ENCODE assay signal across 30 mouse cellular contexts in the genomic region with DNA sequence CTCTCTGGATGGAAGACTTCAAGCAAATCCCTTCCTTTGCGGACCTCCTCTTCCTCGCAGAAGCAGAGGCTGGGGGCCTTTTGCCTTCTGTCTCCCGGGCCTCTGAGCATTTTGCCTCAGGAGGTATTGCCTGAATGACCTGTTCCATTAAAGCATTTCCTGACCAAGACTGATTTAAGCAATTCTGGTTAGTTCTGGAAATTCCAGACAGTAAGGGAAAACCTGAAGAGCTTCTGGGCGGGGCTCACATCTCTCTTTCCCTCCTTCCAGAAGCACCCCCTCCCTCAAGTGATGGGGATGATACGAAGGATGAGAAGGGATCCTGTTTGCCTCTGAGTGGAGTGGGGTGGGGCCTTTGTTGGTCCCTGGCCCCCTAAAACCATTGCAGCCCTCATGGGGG. TPM values are rescaled to one million over a fixed set of nuclear protein-coding genes. Genes with fewer than 3 reads are reported as not detected.
DNase-seq lines count a peak whose midpoint lies in the region; ATAC-seq and TF ChIP-seq lines count a peak whose summit lies in the region.
"Had no signal": no experiment of that assay in that cellular context is flagged by ENCODE, and none has a peak within 500 bp of the region (broad histone marks: within the 10 kb centered on the region; RNA-seq: fewer than 3 reads in every experiment).

No protein-coding gene starts in this region.

- no peak for ATAC-seq in heart, embryonic 15.5 days (replicated peaks; ENCODE audit: insufficient number of reproducible peaks, insufficient read depth, low FRiP score, low read depth)
- ATAC-seq in kidney, postnatal 0 days (replicated peaks; ENCODE audit: low FRiP score, low read depth), result no peak
- ATAC-seq: forebrain, embryonic 16.5 days; intestine, embryonic 16.5 days; liver, embryonic 12.5 days; liver, postnatal 0 days had no signal

- no peak overlapping the region for H3K9ac ChIP-seq in heart, embryonic 15.5 days
- no peak overlapping the region for H3K9ac ChIP-seq in kidney, postnatal 0 days (ENCODE audit: low read depth, low read length)
- H3K9ac ChIP-seq: hindbrain, embryonic 13.5 days; liver, embryonic 12.5 days; liver, postnatal 0 days; midbrain, embryonic 12.5 days; neural tube, embryonic 12.5 days had no signal

- 41% methylated on average over 5 of the region's 5 CpGs for WGBS in heart, embryonic 10.5 days
- 58% methylated on average over 5 of the region's 5 CpGs for WGBS in heart, embryonic 15.5 days
- WGBS in kidney, postnatal 0 days, result 48% methylated on average over 5 of the region's 5 CpGs
- 70% methylated on average over 5 of the region's 5 CpGs for WGBS in kidney, adult 2 months
- 63% methylated on average over 5 of the region's 5 CpGs for WGBS in limb, embryonic 10.5 days

- peaks cover 79% of the 10 kb centered on the region for H3K4me1 ChIP-seq in heart, embryonic 10.5 days
- peaks cover 73% of the 10 kb centered on the region for H3K4me1 ChIP-seq in heart, embryonic 15.5 days (replicated peaks)
- H3K4me1 ChIP-seq in kidney, postnatal 0 days (replicated peaks; ENCODE audit: insufficient read depth, low read length), result peaks cover 33% of the 10 kb centered on the region
- H3K4me1 ChIP-seq in kidney, adult 2 months (ENCODE audit: control insufficient read depth, insufficient read depth, low read length), result peaks cover 20% of the 10 kb centered on the region
- peaks cover 37% of the 10 kb centered on the region for H3K4me1 ChIP-seq in limb, embryonic 10.5 days

- H3K4me3 ChIP-seq in heart, embryonic 10.5 days, result no peak overlapping the region
- no peak overlapping the region for H3K4me3 ChIP-seq in heart, embryonic 15.5 days
- no peak overlapping the region for H3K4me3 ChIP-seq in kidney, postnatal 0 days (replicated peaks; ENCODE audit: low read depth, low read length)
- no peak overlapping the region for H3K4me3 ChIP-seq in kidney, adult 2 months (ENCODE audit: insufficient read depth, low read depth, low read length)
- no peak overlapping the region for H3K4me3 ChIP-seq in limb, embryonic 10.5 days
- H3K4me3 ChIP-seq: erythroblast, embryonic 14.5 days; hindbrain, embryonic 13.5 days; layer of hippocampus, adult 2 months; liver, embryonic 12.5 days; megakaryocyte, embryonic 14.5 days; midbrain, embryonic 12.5 days; myocyte; neural tube, embryonic 12.5 days had no signal

- no peak overlapping the region for H3K4me2 ChIP-seq in heart, embryonic 15.5 days
- H3K4me2 ChIP-seq in kidney, postnatal 0 days (ENCODE audit: low read length), result no peak overlapping the region
- H3K4me2 ChIP-seq: hindbrain, embryonic 13.5 days; liver, embryonic 12.5 days; midbrain, embryonic 12.5 days; neural tube, embryonic 12.5 days had no signal

- H3K36me3 ChIP-seq in heart, embryonic 10.5 days, result peaks cover 6% of the 10 kb centered on the region
- no peaks in the 10 kb centered on the region for H3K36me3 ChIP-seq in heart, embryonic 15.5 days
- H3K36me3 ChIP-seq in kidney, postnatal 0 days (ENCODE audit: insufficient read depth, low read length), result 0 out of 2 replicates have a peak, but pooled peaks cover 3% of the 10 kb centered on the region
- no peaks in the 10 kb centered on the region for H3K36me3 ChIP-seq in kidney, adult 2 months (ENCODE audit: control insufficient read depth, insufficient read depth, low read length)
- H3K36me3 ChIP-seq in limb, embryonic 10.5 days, result peaks cover 5% of the 10 kb centered on the region

- no peak for TF ChIP-seq CTCF in kidney, postnatal 0 days (IDR thresholded peaks at IDR 0.05; ENCODE audit: low read depth)
- TF ChIP-seq CTCF in kidney, adult 2 months (conservative IDR thresholded peaks at IDR 0.05; ENCODE audit: insufficient read depth, insufficient read length, low read depth, low read length), result no peak

- DNase-seq in heart, embryonic 10.5 days (ENCODE audit: low spot score), result no peak
- no peak for DNase-seq in heart, adult 9 months (ENCODE audit: low spot score in 2 of 2)
- DNase-seq in heart, adult 8-10 months (ENCODE audit: low spot score), result no peak
- no peak for DNase-seq in kidney, postnatal 0 days (ENCODE audit: low spot score)
- no peak for DNase-seq in kidney, adult 2 months
- DNase-seq in limb, embryonic 10.5 days (ENCODE audit: low spot score), result no peak
- DNase-seq in lung, postnatal 25 days (ENCODE audit: low spot score), result no peak
- DNase-seq: adrenal gland, postnatal 14 days; cerebellum, adult 11-12 months; cerebellum, adult 9-11 months; embryo, embryonic 11 days; liver, postnatal 0 days; lung, postnatal 4 days; right cerebral cortex, adult 18-20 months; right cerebral cortex, postnatal 4 days; thymus, adult 2 months; thymus, postnatal 36 days had no signal

- TF ChIP-seq POLR2A in kidney, adult 2 months (IDR thresholded peaks at IDR 0.05; ENCODE audit: low read depth, low read length), result no peak

- no peaks in the 10 kb centered on the region for H3K9me3 ChIP-seq in heart, embryonic 10.5 days
- no peaks in the 10 kb centered on the region for H3K9me3 ChIP-seq in heart, embryonic 15.5 days (replicated peaks)
- H3K9me3 ChIP-seq in kidney, postnatal 0 days (replicated peaks; ENCODE audit: low read length), result no peaks in the 10 kb centered on the region
- H3K9me3 ChIP-seq in limb, embryonic 10.5 days (replicated peaks), result no peaks in the 10 kb centered on the region
- H3K9me3 ChIP-seq: G1E; hindbrain, embryonic 13.5 days; liver, embryonic 12.5 days; megakaryocyte, embryonic 14.5 days; midbrain, embryonic 12.5 days; neural tube, embryonic 12.5 days had no signal

- peak overlapping the region; percentile 87 for H3K27ac ChIP-seq in heart, embryonic 10.5 days
- peak overlapping the region; percentile 77 for H3K27ac ChIP-seq in heart, embryonic 15.5 days
- H3K27ac ChIP-seq in kidney, postnatal 0 days, result peak overlapping the region; percentile 36; the same call in 1 of the 2 replicates
- no peak overlapping the region for H3K27ac ChIP-seq in kidney, adult 2 months (ENCODE audit: insufficient read depth, low read depth, low read length)
- 0 out of 2 replicates have a peak overlapping the region, but pooled peaks have one; percentile 2 for H3K27ac ChIP-seq in limb, embryonic 10.5 days
- H3K27ac ChIP-seq: hindbrain, embryonic 13.5 days; layer of hippocampus, adult 2 months; liver, embryonic 12.5 days; midbrain, embryonic 12.5 days; neural tube, embryonic 12.5 days; stomach, postnatal 0 days had no signal

- H3K27me3 ChIP-seq in heart, embryonic 10.5 days (ENCODE audit: insufficient read depth, poor library complexity, severe bottlenecking), result no peaks in the 10 kb centered on the region
- no peaks in the 10 kb centered on the region for H3K27me3 ChIP-seq in heart, embryonic 15.5 days
- no peaks in the 10 kb centered on the region for H3K27me3 ChIP-seq in kidney, postnatal 0 days (ENCODE audit: insufficient read depth, low read length)
- no peaks in the 10 kb centered on the region for H3K27me3 ChIP-seq in kidney, adult 2 months (replicated peaks; ENCODE audit: control insufficient read depth, insufficient read depth, low read length)
- H3K27me3 ChIP-seq in limb, embryonic 10.5 days (ENCODE audit: low read depth, poor library complexity, severe bottlenecking), result no peaks in the 10 kb centered on the region
- H3K27me3 ChIP-seq: hindbrain, embryonic 13.5 days; megakaryocyte, embryonic 14.5 days; midbrain, embryonic 12.5 days; neural tube, embryonic 12.5 days had no signal

RNA-seq across cellular contexts. Expression of a gene that starts 37.1 kb away (rescaled TPM):
- 263 and 343 TPM in 2 replicates for polyA plus RNA-seq in heart, embryonic 10.5 days (2016; fragmentation: Nextera tagmentation; extraction: Ambion mirVana)
- polyA plus RNA-seq in heart, embryonic 15.5 days (2015; fragmentation: Nextera tagmentation; extraction: Ambion mirVana), result 252 and 254 TPM in 2 replicates
- total RNA-seq in heart, adult 8-10 months (2022), result 100 to 1,000 TPM; 236 to 258 (median 249) TPM
- 147 and 166 TPM in 2 replicates for polyA plus RNA-seq in kidney, postnatal 0 days (2015; fragmentation: Nextera tagmentation; extraction: Ambion mirVana)
- polyA plus RNA-seq in kidney, adult 2 months (2012; rRNA removed), result 86.6 and 91.1 TPM in 2 replicates
- polyA plus RNA-seq in limb, embryonic 10.5 days (2016; fragmentation: Nextera tagmentation; extraction: Ambion mirVana), result 208 and 220 TPM in 2 replicates

RNA-seq across cellular contexts. Expression of a gene that starts 43.4 kb away (rescaled TPM):
- 162 and 193 TPM in 2 replicates for polyA plus RNA-seq in heart, embryonic 10.5 days (2016; fragmentation: Nextera tagmentation; extraction: Ambion mirVana)
- 134 and 152 TPM in 2 replicates for polyA plus RNA-seq in heart, embryonic 15.5 days (2015; fragmentation: Nextera tagmentation; extraction: Ambion mirVana)
- 10 to 100 TPM; 47.4 to 70.9 (median 55.8) TPM for total RNA-seq in heart, adult 8-10 months (2022)
- 183 and 203 TPM in 2 replicates for polyA plus RNA-seq in kidney, postnatal 0 days (2015; fragmentation: Nextera tagmentation; extraction: Ambion mirVana)
- polyA plus RNA-seq in kidney, adult 2 months (2012; rRNA removed), result 17.1 and 21.6 TPM in 2 replicates
- polyA plus RNA-seq in limb, embryonic 10.5 days (2016; fragmentation: Nextera tagmentation; extraction: Ambion mirVana), result 233 TPM in 2 replicates
